Mouse (Mus musculus) G1E (cell line): ENCODE data around the gene Fbf1.

ENCODE experiments used
- CTCF ChIP-seq: IDR thresholded peaks from 2 replicates; pipeline ENCODE4 v1.5.1; 2012; ENCODE audit warnings: low read depth, low read length, inconsistent platforms, mixed read lengths
- POLR2AphosphoS5 ChIP-seq: IDR thresholded peaks from 2 replicates; pipeline ENCODE4 v1.6.1; 2012; ENCODE audit warnings: low read depth, low read length, inconsistent platforms; ENCODE audit not compliant: insufficient replicate concordance

- TF ChIP-seq CTCF: no peak
- no peak for TF ChIP-seq POLR2AphosphoS5
Observed at GRCm38 (mm10) chr11:116106154-116106962, 61.6 kb downstream of the Fbf1 start.
